Mouse (Mus musculus) right cerebral cortex, postnatal 25 days (tissue): Measurements from ENCODE around the gene Catsper1.

Source experiments
- DNase-seq: peaks from one replicate; pipeline ENCODE4 v3.0.0; 2022

The Catsper1 gene

DNA sequence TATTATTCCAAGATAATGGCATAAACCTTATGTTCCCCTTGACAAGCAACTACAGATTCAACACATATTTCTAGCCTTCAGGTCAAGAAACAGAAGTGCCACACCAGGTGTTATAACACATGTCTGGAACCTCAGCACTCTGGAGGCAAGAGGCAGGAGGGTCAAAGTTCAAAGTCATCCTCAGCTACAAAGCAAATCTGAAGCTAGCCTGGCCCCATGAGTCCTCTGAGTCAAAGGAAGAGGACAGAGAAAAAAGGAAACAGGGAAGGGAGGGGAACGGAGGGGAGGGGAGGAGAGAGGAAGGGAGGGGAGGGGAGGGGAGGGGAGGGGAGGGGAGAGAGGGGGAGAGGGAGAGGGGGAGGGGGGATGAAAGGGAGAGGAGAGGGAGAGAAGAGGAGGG is 20.5 kb downstream of the Catsper1 start:
- no peak for DNase-seq

DNA sequence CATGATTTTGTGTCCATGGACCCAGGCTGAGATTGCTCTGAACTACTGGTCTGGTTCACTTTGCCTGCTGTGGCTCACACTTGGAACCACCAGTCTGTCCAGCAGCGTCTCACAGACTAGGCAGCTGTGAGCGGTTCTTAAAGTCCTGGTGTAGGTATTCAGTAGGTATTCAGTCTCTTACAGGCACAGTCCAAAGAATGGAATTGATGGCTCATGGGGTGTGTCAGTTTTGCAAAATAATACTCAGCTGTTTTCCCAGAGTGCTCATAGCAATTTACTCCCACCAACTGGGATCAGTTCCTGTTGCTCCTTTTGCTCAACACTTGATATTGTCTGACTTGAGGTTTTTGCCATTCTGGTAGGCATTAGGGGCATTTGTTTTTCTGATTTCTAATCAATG is 26.6 kb downstream of the Catsper1 start:
- DNase-seq = no peak

DNA sequence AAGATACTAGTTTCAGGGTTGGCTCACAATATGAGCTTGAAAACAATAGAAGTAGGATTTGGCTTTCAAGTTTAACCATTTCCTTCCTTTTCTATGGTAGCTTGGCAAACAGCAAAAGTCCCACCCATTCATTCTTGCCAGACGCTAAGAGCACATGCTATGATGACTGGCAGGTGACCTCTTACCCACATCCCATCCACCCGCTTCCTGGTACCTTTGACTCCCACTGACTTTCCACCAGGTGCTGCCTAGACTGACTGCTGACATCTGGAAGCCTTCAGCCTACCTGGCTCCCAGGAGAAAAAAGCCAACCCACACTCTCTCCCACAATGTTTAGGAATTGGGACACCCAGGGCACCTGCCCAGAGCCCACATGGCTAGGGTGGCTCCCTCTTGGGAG is 28.6 kb downstream of the Catsper1 start:
- DNase-seq = no peak

DNA sequence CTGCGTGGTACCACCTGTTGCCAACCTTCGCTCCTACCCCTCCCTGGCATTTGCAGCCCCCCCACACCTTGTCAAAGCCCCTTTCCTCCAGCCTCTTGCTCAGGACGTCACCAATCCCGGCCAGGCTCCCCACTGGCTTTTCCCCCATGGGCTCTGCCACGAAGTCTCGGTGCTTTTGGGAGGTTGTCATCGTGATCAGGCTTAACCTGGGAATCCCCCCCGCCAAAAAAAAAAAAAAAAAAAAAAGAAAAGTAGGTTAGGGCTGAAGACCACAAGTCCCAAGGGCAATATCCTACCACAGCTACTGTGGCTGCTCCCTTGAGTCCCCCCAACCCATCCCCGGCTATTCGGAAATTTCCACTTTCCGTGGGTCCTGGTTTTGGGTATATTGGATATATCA is 30.2 kb downstream of the Catsper1 start:
- no peak for DNase-seq

DNA sequence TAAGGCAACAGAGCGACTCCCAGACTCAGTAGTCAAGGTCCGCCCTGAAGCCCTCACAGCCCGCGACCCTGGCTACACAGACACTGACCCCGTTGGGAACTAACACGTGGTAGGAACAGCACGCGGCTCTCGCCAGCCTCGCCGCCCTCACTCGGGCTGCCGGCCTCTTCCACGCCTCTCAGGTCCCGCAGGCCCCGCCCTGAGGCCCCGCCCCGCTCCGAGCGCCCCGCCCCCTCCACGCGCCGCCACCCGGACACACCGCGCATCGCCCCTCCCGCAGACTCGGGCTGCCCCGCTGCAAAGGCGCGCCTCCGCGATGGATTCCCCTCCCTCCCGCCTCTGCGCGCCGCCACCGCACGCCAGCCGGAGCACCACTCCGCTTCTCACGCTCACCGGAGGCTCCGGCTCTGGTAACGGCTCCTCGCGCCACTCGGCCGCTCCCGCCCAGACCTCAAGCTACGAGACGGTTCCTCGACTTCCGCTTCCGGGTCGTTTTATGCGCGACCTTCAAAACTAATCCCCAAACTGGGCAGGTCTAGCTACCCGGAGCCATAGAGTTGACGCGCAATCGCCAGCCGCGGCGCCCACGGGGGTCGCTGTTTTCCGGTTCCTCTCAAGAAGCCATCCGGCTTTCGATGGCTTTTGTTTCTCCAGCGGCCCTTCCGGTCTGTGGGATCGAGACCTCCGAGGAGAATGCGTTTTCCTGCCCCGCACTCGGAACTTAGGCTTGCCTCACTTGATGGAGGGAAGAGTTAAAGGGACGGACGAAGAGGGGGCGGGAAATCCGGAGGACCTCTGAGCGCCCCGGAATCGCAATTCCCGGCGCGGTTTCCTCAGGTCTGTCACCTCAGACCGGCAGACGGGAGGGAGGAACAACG is 30.9 kb downstream of the Catsper1 start, which contains the start of gene Eif1ad:
Eif1ad (plus strand) TSS at position 567 of the 878 bp plus-strand sequence.
- peak; percentile 95 for DNase-seq

DNA sequence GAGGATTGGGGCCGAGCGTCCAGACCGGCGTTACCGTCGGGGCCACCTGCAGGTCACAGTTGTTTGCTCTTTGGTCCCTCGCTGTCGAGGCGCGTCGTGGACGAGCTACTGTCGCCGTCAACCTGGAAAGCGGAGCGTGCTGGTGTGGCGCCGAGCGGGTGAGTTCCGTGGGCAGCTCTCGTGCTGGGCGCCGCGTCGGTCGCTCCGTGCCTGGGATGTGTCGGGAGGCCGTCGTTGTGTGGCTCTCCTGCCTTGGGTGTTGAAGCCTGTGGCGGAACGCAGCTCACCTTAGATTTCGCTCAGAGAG is 31.5 kb downstream of the Catsper1 start, which contains the start of gene Banf1:
Banf1 (minus strand) TSS at position 116 of the 307 bp plus-strand sequence.
- DNase-seq = no peak

DNA sequence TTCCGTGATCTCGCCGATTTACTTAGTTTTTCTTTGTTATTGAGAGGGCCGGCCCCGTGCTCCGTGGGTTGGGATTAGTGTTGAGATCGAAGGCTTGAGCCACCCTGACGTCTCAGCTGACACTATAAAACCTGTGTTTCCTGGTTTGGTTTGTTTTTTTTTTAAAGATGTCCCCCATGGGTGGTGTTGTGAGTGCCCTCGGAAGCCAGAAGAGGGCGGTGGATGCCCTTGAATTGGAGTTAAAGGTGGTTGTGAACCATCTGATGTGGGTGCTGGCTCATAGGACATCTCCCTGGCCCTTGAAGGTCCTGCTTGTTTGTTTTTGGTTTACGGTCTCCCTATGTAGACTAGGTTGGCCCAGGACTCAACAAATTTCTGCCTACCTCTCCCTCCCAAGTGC is 31.9 kb downstream of the Catsper1 start:
- no peak for DNase-seq

DNA sequence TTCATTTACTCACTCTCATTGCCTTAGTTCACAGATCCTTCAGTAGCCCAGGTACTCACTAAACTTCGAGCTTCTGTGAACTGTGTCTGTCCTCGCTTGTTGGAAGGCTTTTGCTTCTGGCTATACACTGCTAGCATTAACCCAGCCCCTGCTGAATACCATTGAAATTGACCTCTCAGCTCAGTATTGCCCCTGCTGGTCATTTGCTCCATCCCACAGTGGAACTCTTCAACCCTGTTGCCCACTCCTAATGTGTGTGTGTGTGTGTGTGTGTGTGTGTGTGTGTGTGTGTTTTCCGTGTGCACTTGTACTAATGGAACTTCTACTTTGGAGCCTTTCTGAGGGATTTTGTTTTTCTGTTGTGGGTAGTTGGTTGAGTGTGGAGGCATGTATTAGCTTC is 35.4 kb downstream of the Catsper1 start:
- no peak for DNase-seq

DNA sequence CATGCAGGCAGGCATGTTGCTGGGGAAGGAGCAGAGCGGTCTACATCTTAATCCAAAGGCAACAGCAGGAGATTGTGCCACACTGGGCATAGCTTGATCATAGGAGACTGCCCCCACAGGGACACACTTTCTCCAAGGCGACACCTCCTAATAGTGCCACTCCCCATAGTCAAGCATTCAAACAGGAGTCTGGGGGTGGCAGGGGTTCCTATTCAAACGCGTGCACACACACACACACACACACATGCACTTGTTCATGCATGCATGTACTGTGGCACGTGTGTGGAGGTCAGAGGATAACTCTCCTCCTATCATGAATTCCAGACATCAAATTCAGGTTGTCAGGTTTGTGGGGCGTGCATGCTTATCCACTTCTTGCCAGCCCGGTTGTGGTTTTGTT is 37.2 kb downstream of the Catsper1 start:
- DNase-seq = no peak

DNA sequence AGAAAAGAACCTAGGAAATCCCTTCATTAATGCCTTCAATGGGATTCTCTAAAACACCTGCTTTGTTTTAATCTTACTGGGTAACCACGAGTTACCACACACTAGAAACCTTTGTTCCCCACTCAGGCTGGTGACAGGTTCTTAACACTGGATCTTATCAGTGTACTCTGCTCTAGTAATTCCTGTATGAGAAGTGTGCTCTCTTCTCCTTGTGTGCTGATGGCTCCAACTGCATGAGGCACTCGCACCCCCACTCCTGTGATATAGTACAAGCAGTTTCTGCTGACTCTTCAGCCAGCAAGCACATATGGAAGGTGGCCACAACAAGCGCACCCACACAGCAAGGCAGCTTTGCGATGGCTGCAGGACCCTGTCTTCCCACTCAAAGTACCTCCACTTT is 38.6 kb downstream of the Catsper1 start:
- DNase-seq = no peak

DNA sequence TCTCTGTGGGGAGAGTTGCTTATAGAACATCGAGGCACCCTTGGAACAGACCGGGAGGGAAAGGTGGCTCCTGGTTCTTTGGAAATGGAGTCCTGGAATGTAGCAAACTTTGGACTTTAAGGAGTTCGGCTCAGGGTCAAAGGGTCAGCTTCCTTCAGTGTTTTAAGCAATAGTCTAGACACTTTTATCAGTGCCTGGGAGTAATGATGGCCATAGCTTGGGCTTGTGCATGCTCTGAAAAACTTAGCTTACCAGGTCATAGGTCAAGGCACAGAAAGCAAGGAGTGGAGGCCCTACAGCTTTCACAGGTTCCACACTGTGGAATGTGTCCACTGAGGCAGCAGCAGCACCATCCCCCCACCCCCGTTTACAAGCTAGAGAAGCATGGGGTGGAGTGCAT is 39.2 kb downstream of the Catsper1 start:
- DNase-seq = no peak

DNA sequence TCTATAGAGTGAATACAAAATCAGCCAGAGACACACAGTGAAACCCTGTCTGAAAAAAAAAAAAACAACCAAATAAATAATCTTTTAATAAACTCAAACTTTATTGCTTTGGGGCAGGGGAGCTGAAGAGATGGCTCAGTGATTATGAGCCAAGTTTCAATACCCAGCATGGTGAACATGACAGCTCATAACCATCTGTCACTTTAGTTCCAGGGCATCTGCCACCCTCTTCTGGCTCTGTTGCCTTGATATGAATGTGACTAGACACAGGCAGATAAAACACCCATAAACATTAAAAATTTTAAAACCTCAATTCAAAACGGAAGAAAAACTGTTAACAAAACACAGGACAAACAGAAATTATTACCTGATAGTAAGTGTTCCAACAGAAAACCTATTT is 41.9 kb downstream of the Catsper1 start:
- DNase-seq = no peak

DNA sequence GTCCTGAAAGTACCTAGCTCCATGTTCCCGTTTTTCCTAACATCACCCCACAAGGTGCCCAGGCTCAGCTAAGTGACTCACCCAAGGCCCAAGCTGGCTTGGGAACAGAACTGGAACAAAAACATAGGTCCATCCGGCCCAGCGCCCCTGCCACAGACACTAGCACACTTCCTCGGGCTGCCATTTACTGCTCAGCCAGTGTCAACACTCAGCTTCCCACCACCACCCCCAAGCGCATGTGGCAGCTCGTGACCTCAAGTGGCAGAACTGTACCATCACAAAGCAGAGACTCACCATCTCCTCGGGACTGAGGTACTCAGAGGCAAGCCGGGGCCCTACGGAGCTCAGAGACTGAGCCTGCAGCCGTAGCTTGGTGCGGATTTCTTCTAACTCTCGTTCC is 47.8 kb downstream of the Catsper1 start:
- DNase-seq = no peak

DNA sequence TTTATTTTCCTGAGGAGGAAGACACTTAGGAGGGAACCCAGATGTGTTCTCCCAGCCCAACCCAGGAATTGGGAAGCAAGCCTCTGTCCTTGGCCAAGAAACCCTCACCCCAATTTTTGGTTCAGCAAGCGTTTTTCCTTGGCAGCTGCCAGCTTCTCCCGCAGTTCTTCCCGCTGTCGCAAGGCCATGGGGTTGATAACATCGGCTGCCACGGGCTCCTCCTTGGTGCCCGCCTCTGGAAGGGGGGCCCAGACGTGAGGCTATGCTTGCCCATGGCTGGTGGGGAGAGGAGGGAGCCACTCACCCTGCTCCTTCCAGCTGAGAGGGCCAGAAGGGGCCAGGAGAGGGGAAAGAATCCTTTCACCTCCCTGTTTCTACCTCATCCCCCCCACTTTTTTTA is 49.2 kb downstream of the Catsper1 start:
- no peak for DNase-seq

DNA sequence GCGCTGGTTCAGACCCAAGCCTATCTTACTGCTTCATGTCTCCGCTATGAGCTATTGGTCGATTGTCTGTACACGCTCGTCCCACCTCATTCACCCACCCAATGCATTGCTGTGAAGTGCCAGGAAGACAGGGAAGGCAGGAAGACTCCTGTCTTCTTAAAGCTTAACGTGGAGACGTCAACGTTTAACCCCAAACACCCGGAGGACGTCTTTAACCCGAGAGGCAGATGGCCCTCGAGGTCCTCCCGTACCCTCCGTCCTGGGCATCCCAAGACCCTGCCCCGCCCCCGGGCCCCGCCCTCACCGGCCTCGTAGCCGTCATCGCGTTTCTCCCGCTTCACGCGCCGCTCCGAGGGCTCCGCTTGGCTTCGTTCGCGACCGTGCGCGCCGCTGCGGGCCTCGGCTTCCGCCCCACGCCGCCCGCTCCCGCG is 52.5 kb downstream of the Catsper1 start:
- no peak for DNase-seq

DNA sequence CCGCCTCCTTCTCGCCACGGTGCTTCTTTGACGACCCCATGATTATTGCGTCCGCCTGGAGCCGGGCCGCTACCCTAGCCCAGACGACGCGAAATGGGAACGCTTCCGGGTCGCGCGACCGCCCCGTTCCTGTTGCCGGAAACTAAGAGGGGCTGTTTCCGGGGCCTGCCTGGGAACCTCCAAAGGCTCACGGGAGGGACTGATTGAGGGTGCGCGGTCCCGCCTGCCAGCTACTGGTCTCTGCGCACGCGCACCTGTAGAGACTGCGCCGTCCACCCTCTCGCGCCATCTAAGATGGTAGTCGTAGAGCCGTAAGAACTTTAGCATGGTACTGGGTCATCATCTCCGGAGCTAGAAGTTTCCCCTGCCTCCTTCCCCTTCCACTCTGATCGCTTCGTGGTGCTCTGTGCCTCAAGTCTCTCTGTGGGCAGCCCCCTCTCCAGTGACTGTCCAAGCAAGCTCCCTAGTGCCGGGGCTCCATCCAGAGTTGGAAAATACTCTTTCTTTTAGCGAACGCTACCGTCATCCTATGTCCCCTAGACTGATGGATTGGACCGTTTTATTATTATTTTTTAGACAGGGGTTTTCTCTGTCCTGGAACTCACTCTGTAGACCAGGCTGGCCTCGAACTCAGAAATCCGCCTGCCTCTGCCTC is 53.2 kb downstream of the Catsper1 start, which contains the start of gene Sart1:
Sart1 (minus strand) TSS at position 116 of the 655 bp plus-strand sequence.
- peak; percentile 96 for DNase-seq

DNA sequence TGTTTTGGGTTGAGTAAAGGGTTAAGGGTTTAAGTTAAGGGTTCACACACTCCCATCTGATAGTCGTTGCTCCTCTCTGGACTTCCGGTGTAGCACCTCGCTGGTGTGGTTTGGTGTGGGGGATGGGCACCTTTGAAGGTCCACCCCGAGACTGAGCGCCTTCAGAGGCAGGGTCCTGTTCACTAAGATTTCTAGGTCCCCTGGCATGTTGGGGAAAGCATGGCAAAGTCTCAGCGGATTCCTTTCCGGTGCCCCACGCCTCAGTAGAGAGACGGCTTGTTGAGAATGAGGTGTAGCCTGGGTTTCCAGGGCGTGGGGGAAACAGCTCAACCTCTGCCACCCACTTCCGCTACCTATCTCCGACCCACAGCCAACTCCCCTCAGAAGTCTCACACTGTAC is 54.1 kb downstream of the Catsper1 start:
- DNase-seq = no peak

DNA sequence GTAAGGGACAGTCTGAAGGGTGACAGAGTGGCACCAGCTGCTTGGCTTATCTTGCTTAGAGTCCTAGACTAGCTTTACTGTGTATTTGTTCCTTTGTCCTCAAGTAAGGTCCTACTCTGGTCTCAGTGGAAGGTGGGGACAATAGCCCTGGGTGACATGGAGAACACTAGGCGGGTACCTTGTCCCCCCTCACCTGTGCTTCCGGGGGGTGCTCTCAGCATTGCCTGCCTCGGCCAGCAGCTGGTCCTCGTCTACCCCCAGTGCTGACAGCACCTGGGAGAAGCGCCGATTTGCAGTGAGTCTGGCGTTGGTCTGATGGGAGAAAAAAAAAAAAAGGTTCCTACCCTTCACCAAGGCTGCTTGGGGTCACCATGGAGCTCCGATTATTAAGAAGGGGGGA is 54.9 kb downstream of the Catsper1 start:
- DNase-seq = no peak

DNA sequence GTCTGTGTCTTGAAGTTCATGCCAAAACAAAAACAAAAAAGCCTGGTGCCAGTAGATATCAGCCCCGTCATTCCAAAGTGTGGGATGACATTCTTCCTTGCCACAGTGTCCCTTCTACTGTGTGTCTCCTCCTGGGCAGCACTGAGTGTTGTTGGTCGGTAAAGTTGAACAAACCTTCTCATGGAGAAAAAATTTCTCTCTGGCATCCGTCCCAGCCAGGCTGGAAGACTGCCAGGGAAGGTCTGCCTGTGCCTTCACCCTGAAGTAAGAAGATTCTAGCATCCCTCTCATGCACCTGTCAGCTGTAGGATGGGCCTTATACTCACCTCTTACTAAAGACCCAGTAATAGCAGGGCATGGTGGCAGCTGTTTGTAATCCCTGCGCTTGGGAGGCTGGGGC is 57.4 kb downstream of the Catsper1 start:
- DNase-seq = no peak
